Mouse (Mus musculus) right cerebral cortex, postnatal 14 days (tissue): ENCODE results near the gene Tspan18.
A peak's percentile ranks its signal among the peaks of the same experiment; 100 is the strongest.

ENCODE experiments used
- DNase-seq: peaks from one replicate; pipeline ENCODE4 v3.0.0; 2022

Tspan18 gene

GRCm38 (mm10) chr2:93257634-93258033, 76.7 kb downstream of the Tspan18 start:
- DNase-seq = no peak

- DNase-seq = no peak
Measured at GRCm38 (mm10) chr2:93256735-93257405, 77.4 kb downstream of the Tspan18 start.

- DNase-seq = no peak
Measured at GRCm38 (mm10) chr2:93252356-93252755, 81.9 kb downstream of the Tspan18 start.

GRCm38 (mm10) chr2:93250611-93251010, 83.7 kb downstream of the Tspan18 start:
- DNase-seq = no peak

GRCm38 (mm10) chr2:93249058-93249457, 85.2 kb downstream of the Tspan18 start:
- DNase-seq = no peak

GRCm38 (mm10) chr2:93244090-93244443, 90.2 kb downstream of the Tspan18 start:
- DNase-seq = no peak

GRCm38 (mm10) chr2:93243439-93244089, 90.7 kb downstream of the Tspan18 start:
- no peak for DNase-seq

- DNase-seq = no peak
Measured at GRCm38 (mm10) chr2:93242166-93242565, 92.1 kb downstream of the Tspan18 start.

GRCm38 (mm10) chr2:93238864-93239263, 95.4 kb downstream of the Tspan18 start:
- no peak for DNase-seq

GRCm38 (mm10) chr2:93237055-93237454, 97.2 kb downstream of the Tspan18 start:
- DNase-seq = no peak

- DNase-seq = no peak
Measured at GRCm38 (mm10) chr2:93232141-93232540, 102.2 kb downstream of the Tspan18 start.

GRCm38 (mm10) chr2:93228480-93228824, 105.9 kb downstream of the Tspan18 start:
- no peak for DNase-seq

- no peak for DNase-seq
Measured at GRCm38 (mm10) chr2:93227713-93228479, 106.4 kb downstream of the Tspan18 start.

GRCm38 (mm10) chr2:93226606-93227595, 107.4 kb downstream of the Tspan18 start:
- DNase-seq = peak; percentile 87

GRCm38 (mm10) chr2:93223463-93223862, 110.8 kb downstream of the Tspan18 start:
- no peak for DNase-seq

- no peak for DNase-seq
Measured at GRCm38 (mm10) chr2:93220447-93220846, 113.9 kb downstream of the Tspan18 start.

- DNase-seq = no peak
Measured at GRCm38 (mm10) chr2:93219576-93219975, 114.7 kb downstream of the Tspan18 start.

GRCm38 (mm10) chr2:93218353-93218990, 115.8 kb downstream of the Tspan18 start:
- no peak for DNase-seq

GRCm38 (mm10) chr2:93217015-93217414, 117.3 kb downstream of the Tspan18 start:
- peak; percentile 95 for DNase-seq

GRCm38 (mm10) chr2:93215790-93216189, 118.5 kb downstream of the Tspan18 start:
- no peak for DNase-seq

- DNase-seq = no peak
Measured at GRCm38 (mm10) chr2:93214192-93214591, 120.1 kb downstream of the Tspan18 start.

- no peak for DNase-seq
Measured at GRCm38 (mm10) chr2:93212865-93213264, 121.4 kb downstream of the Tspan18 start.
